Mouse (Mus musculus): Measurements from ENCODE around the gene Rnf144b. TPM values are rescaled to one million over a fixed set of nuclear protein-coding genes. Genes with fewer than 3 reads are reported as not detected.

Gene Rnf144b
- polyA plus RNA-seq, 1 experiment from 2014 or later, result 1.6 TPM

GRCm38 (mm10) chr13:47189971-47190370, 67.5 kb downstream of the Rnf144b start:
- Histone ChIP-seq H3K27me3 (ENCODE audit: control insufficient read depth, insufficient read depth, low read length) (no peaks in the 10 kb centered on the region), H3K9ac (ENCODE audit: low read depth, low read length) (no peak overlapping the region), H3K4me3 (ENCODE audit: low read depth, low read length) (no peak overlapping the region), H3K36me3 (ENCODE audit: control insufficient read depth, insufficient read depth, low read length) (no peaks in the 10 kb centered on the region), H3K27ac (ENCODE audit: low read depth, low read length) (no peak overlapping the region), H3K9me3 (replicated peaks; ENCODE audit: control insufficient read depth, low read length) (no peaks in the 10 kb centered on the region), H3K4me1 (ENCODE audit: control insufficient read depth, insufficient read depth, low read length) (peaks cover 5% of the 10 kb centered on the region; the same call in 1 of the 2 replicates), H3K4me2 (no peak overlapping the region)
- WGBS (ENCODE audit: insufficient replicate concordance), result 73% methylated on average over 7 of the region's 7 CpGs
- no peak for ATAC-seq (replicated peaks; ENCODE audit: insufficient number of reproducible peaks, low FRiP score, low TSS enrichment)

- WGBS (ENCODE audit: insufficient replicate concordance), result 58% methylated on average over 2 of the region's 2 CpGs
- Histone ChIP-seq H3K4me2 (no peak overlapping the region), H3K4me3 (ENCODE audit: low read depth, low read length) (no peak overlapping the region), H3K27me3 (ENCODE audit: control insufficient read depth, insufficient read depth, low read length) (peaks cover 4% of the 10 kb centered on the region; the same call in 1 of the 2 replicates), H3K9me3 (replicated peaks; ENCODE audit: control insufficient read depth, low read length) (no peaks in the 10 kb centered on the region), H3K4me1 (ENCODE audit: control insufficient read depth, insufficient read depth, low read length) (peaks cover 5% of the 10 kb centered on the region; the same call in 1 of the 2 replicates), H3K27ac (ENCODE audit: low read depth, low read length) (no peak overlapping the region), H3K36me3 (ENCODE audit: control insufficient read depth, insufficient read depth, low read length) (no peaks in the 10 kb centered on the region), H3K9ac (ENCODE audit: low read depth, low read length) (no peak overlapping the region)
- no peak for ATAC-seq (replicated peaks; ENCODE audit: insufficient number of reproducible peaks, low FRiP score, low TSS enrichment)
Observed at GRCm38 (mm10) chr13:47192200-47192599, 69.7 kb downstream of the Rnf144b start.

- Histone ChIP-seq H3K36me3 (ENCODE audit: control insufficient read depth, insufficient read depth, low read length) (no peaks in the 10 kb centered on the region), H3K9me3 (replicated peaks; ENCODE audit: control insufficient read depth, low read length) (no peaks in the 10 kb centered on the region), H3K9ac (ENCODE audit: low read depth, low read length) (no peak overlapping the region), H3K4me3 (ENCODE audit: low read depth, low read length) (no peak overlapping the region), H3K27me3 (ENCODE audit: control insufficient read depth, insufficient read depth, low read length) (peaks cover 4% of the 10 kb centered on the region; the same call in 1 of the 2 replicates), H3K4me2 (no peak overlapping the region), H3K27ac (ENCODE audit: low read depth, low read length) (no peak overlapping the region), H3K4me1 (ENCODE audit: control insufficient read depth, insufficient read depth, low read length) (peaks cover 5% of the 10 kb centered on the region; the same call in 1 of the 2 replicates)
- ATAC-seq (replicated peaks; ENCODE audit: insufficient number of reproducible peaks, low FRiP score, low TSS enrichment), result no peak
- 58% methylated on average over 5 of the region's 5 CpGs for WGBS (ENCODE audit: insufficient replicate concordance)
Observed at GRCm38 (mm10) chr13:47192771-47193170, 70.3 kb downstream of the Rnf144b start.

GRCm38 (mm10) chr13:47193326-47194153, 71.1 kb downstream of the Rnf144b start:
- Histone ChIP-seq H3K27me3 (ENCODE audit: control insufficient read depth, insufficient read depth, low read length) (peaks cover 4% of the 10 kb centered on the region; the same call in 1 of the 2 replicates), H3K4me3 (ENCODE audit: low read depth, low read length) (peak overlapping the region; percentile 53), H3K27ac (ENCODE audit: low read depth, low read length) (no peak overlapping the region), H3K36me3 (ENCODE audit: control insufficient read depth, insufficient read depth, low read length) (no peaks in the 10 kb centered on the region), H3K9me3 (replicated peaks; ENCODE audit: control insufficient read depth, low read length) (no peaks in the 10 kb centered on the region), H3K9ac (ENCODE audit: low read depth, low read length) (peak overlapping the region; percentile 68), H3K4me2 (peak overlapping the region; percentile 80), H3K4me1 (ENCODE audit: control insufficient read depth, insufficient read depth, low read length) (peaks cover 5% of the 10 kb centered on the region; the same call in 1 of the 2 replicates)
- 6% methylated on average over 32 of the region's 32 CpGs for WGBS (ENCODE audit: insufficient replicate concordance)
- ATAC-seq (replicated peaks; ENCODE audit: insufficient number of reproducible peaks, low FRiP score, low TSS enrichment), result peak; percentile 55

GRCm38 (mm10) chr13:47194695-47195094, 72.2 kb downstream of the Rnf144b start:
- Histone ChIP-seq H3K27me3 (ENCODE audit: control insufficient read depth, insufficient read depth, low read length) (peaks cover 4% of the 10 kb centered on the region; the same call in 1 of the 2 replicates), H3K36me3 (ENCODE audit: control insufficient read depth, insufficient read depth, low read length) (no peaks in the 10 kb centered on the region), H3K4me3 (ENCODE audit: low read depth, low read length) (peak overlapping the region; percentile 53), H3K27ac (ENCODE audit: low read depth, low read length) (no peak overlapping the region), H3K9ac (ENCODE audit: low read depth, low read length) (no peak overlapping the region), H3K9me3 (replicated peaks; ENCODE audit: control insufficient read depth, low read length) (no peaks in the 10 kb centered on the region), H3K4me1 (ENCODE audit: control insufficient read depth, insufficient read depth, low read length) (peaks cover 5% of the 10 kb centered on the region; the same call in 1 of the 2 replicates), H3K4me2 (peak overlapping the region; percentile 80)
- WGBS (ENCODE audit: insufficient replicate concordance), result 11% methylated on average over 11 of the region's 11 CpGs
- ATAC-seq (replicated peaks; ENCODE audit: insufficient number of reproducible peaks, low FRiP score, low TSS enrichment), result no peak

GRCm38 (mm10) chr13:47195491-47195890, 73.0 kb downstream of the Rnf144b start:
- 71% methylated on average over 4 of the region's 4 CpGs for WGBS (ENCODE audit: insufficient replicate concordance)

GRCm38 (mm10) chr13:47200011-47200670, 77.7 kb downstream of the Rnf144b start:
- Histone ChIP-seq H3K36me3 (ENCODE audit: control insufficient read depth, insufficient read depth, low read length) (no peaks in the 10 kb centered on the region), H3K9ac (ENCODE audit: low read depth, low read length) (no peak overlapping the region), H3K27ac (ENCODE audit: low read depth, low read length) (no peak overlapping the region), H3K4me3 (ENCODE audit: low read depth, low read length) (no peak overlapping the region), H3K4me1 (ENCODE audit: control insufficient read depth, insufficient read depth, low read length) (0 out of 2 replicates have a peak, but pooled peaks cover 5% of the 10 kb centered on the region), H3K9me3 (replicated peaks; ENCODE audit: control insufficient read depth, low read length) (no peaks in the 10 kb centered on the region), H3K27me3 (ENCODE audit: control insufficient read depth, insufficient read depth, low read length) (peaks cover 4% of the 10 kb centered on the region; the same call in 1 of the 2 replicates), H3K4me2 (no peak overlapping the region)
- no peak for ATAC-seq (replicated peaks; ENCODE audit: insufficient number of reproducible peaks, low FRiP score, low TSS enrichment)
- WGBS (ENCODE audit: insufficient replicate concordance), result 56% methylated on average over 12 of the region's 12 CpGs

More at GRCm38 (mm10) chr13:47195491-47195890, 73.0 kb downstream of the Rnf144b start:
- no peak overlapping the region for H3K9ac ChIP-seq (ENCODE audit: low read depth, low read length)
- no peaks in the 10 kb centered on the region for H3K36me3 ChIP-seq (ENCODE audit: control insufficient read depth, insufficient read depth, low read length)
- peaks cover 4% of the 10 kb centered on the region; the same call in 1 of the 2 replicates for H3K27me3 ChIP-seq (ENCODE audit: control insufficient read depth, insufficient read depth, low read length)
- no peak overlapping the region for H3K4me3 ChIP-seq (ENCODE audit: low read depth, low read length)
- H3K4me2 ChIP-seq, result no peak overlapping the region
- H3K27ac ChIP-seq (ENCODE audit: low read depth, low read length), result no peak overlapping the region
- peaks cover 5% of the 10 kb centered on the region; the same call in 1 of the 2 replicates for H3K4me1 ChIP-seq (ENCODE audit: control insufficient read depth, insufficient read depth, low read length)
- no peaks in the 10 kb centered on the region for H3K9me3 ChIP-seq (replicated peaks; ENCODE audit: control insufficient read depth, low read length)
- no peak for ATAC-seq (replicated peaks; ENCODE audit: insufficient number of reproducible peaks, low FRiP score, low TSS enrichment)

- 64% methylated on average over 13 of the region's 13 CpGs for WGBS (ENCODE audit: insufficient replicate concordance)
Observed at GRCm38 (mm10) chr13:47201962-47202624, 79.6 kb downstream of the Rnf144b start.

More at GRCm38 (mm10) chr13:47201962-47202624, 79.6 kb downstream of the Rnf144b start:
- Histone ChIP-seq H3K27me3 (ENCODE audit: control insufficient read depth, insufficient read depth, low read length) (no peaks in the 10 kb centered on the region), H3K4me3 (ENCODE audit: low read depth, low read length) (no peak overlapping the region), H3K9ac (ENCODE audit: low read depth, low read length) (no peak overlapping the region), H3K9me3 (replicated peaks; ENCODE audit: control insufficient read depth, low read length) (0 out of 2 replicates have a peak, but pooled peaks cover 3% of the 10 kb centered on the region), H3K4me2 (no peak overlapping the region), H3K36me3 (ENCODE audit: control insufficient read depth, insufficient read depth, low read length) (no peaks in the 10 kb centered on the region; the same call in 1 of the 2 replicates), H3K4me1 (ENCODE audit: control insufficient read depth, insufficient read depth, low read length) (0 out of 2 replicates have a peak, but pooled peaks cover 5% of the 10 kb centered on the region), H3K27ac (ENCODE audit: low read depth, low read length) (no peak overlapping the region)
- ATAC-seq (replicated peaks; ENCODE audit: insufficient number of reproducible peaks, low FRiP score, low TSS enrichment), result no peak

Measured in heart, embryonic 11.5 days (tissue).